Mouse (Mus musculus) ovary, postnatal 10 days (tissue): ENCODE results near the gene Rplp0.

Experiments
- DNase-seq: peaks from one replicate; pipeline ENCODE4 v3.0.0; 2022; ENCODE audit warnings: low spot score

Rplp0 gene

GRCm38 (mm10) chr5:115526456-115527202 is 32.6 kb upstream of the Rplp0 start:
- DNase-seq, result no peak

GRCm38 (mm10) chr5:115528128-115528527 is 31.1 kb upstream of the Rplp0 start:
- no peak for DNase-seq

GRCm38 (mm10) chr5:115529364-115529741 is 29.9 kb upstream of the Rplp0 start:
- no peak for DNase-seq

GRCm38 (mm10) chr5:115529742-115530446 is 29.4 kb upstream of the Rplp0 start:
- no peak for DNase-seq

GRCm38 (mm10) chr5:115530447-115530809 is 28.8 kb upstream of the Rplp0 start:
- DNase-seq, result no peak

- no peak for DNase-seq
Measured at GRCm38 (mm10) chr5:115531671-115532270, 27.5 kb upstream of the Rplp0 start.

- no peak for DNase-seq
Measured at GRCm38 (mm10) chr5:115534290-115534731, 25.0 kb upstream of the Rplp0 start.

- no peak for DNase-seq
Measured at GRCm38 (mm10) chr5:115534856-115535255, 24.4 kb upstream of the Rplp0 start.

- DNase-seq, result no peak
Measured at GRCm38 (mm10) chr5:115535635-115536034, 23.6 kb upstream of the Rplp0 start.

- no peak for DNase-seq
Measured at GRCm38 (mm10) chr5:115538017-115538692, 21.1 kb upstream of the Rplp0 start.

GRCm38 (mm10) chr5:115538693-115539043 is 20.6 kb upstream of the Rplp0 start:
- DNase-seq, result peak; percentile 86

GRCm38 (mm10) chr5:115542635-115543384 is 16.5 kb upstream of the Rplp0 start:
- DNase-seq, result no peak

GRCm38 (mm10) chr5:115543509-115544253 is 15.6 kb upstream of the Rplp0 start:
- peak; percentile 59 for DNase-seq

- no peak for DNase-seq
Measured at GRCm38 (mm10) chr5:115544655-115545185, 14.5 kb upstream of the Rplp0 start.

GRCm38 (mm10) chr5:115545636-115546035 is 13.6 kb upstream of the Rplp0 start:
- no peak for DNase-seq

GRCm38 (mm10) chr5:115546536-115546935 is 12.7 kb upstream of the Rplp0 start:
- no peak for DNase-seq

GRCm38 (mm10) chr5:115547014-115547413 is 12.3 kb upstream of the Rplp0 start:
- DNase-seq, result no peak

- no peak for DNase-seq
Measured at GRCm38 (mm10) chr5:115547421-115547820, 11.8 kb upstream of the Rplp0 start.

GRCm38 (mm10) chr5:115548501-115549285 is 10.6 kb upstream of the Rplp0 start:
- no peak for DNase-seq

- DNase-seq, result no peak
Measured at GRCm38 (mm10) chr5:115550482-115551005, 8.7 kb upstream of the Rplp0 start.
